Mouse (Mus musculus): ENCODE results near the gene St6galnac3. TPM values are rescaled to one million over a fixed set of nuclear protein-coding genes. Genes with fewer than 3 reads are reported as not detected.

Gene St6galnac3
- total and polyA plus RNA-seq, 3 experiments = 2.2 to 5.2 (median 4.9) TPM

GRCm38 (mm10) chr3:153641805-153642204, 83.2 kb downstream of the St6galnac3 start:
- intact Hi-C loops (cut with DNase I) = no loop called here
- WGBS = 86% methylated on average over 5 of the region's 5 CpGs
- DNase-seq = no peak
- Histone ChIP-seq H3K36me3 (ENCODE audit: control insufficient read depth, insufficient read depth, low read length) (no peaks in the 10 kb centered on the region), H3K79me2 (replicated peaks; ENCODE audit: control insufficient read depth, insufficient read depth, low read length) (no peaks in the 10 kb centered on the region; the same call in 1 of the 2 replicates), H3K27ac (no peak overlapping the region), H3K4me3 (no peak overlapping the region), H3K9ac (ENCODE audit: low read depth, low read length) (no peak overlapping the region), H3K4me1 (ENCODE audit: control insufficient read depth, insufficient read depth, low read length) (no peaks in the 10 kb centered on the region), H3K27me3 (ENCODE audit: control insufficient read depth, insufficient read depth, low read length) (no peaks in the 10 kb centered on the region)
- TF ChIP-seq EP300 (IDR thresholded peaks at IDR 0.05; ENCODE audit: insufficient read depth, low read depth, low read length) (no peak), POLR2A (IDR thresholded peaks at IDR 0.05; ENCODE audit: insufficient read depth, low read depth, low read length) (no peak)

- H3K9ac ChIP-seq (ENCODE audit: low read depth, low read length) = no peak overlapping the region
- H3K4me3 ChIP-seq = no peak overlapping the region
- WGBS = 67% methylated on average over 1 of the region's 1 CpGs
- intact Hi-C loops (cut with DNase I) = no loop called here
- H3K27ac ChIP-seq = no peak overlapping the region
- peaks cover 1% of the 10 kb centered on the region; the same call in 1 of the 2 replicates for H3K4me1 ChIP-seq (ENCODE audit: control insufficient read depth, insufficient read depth, low read length)
- no peak for TF ChIP-seq POLR2A (IDR thresholded peaks at IDR 0.05; ENCODE audit: insufficient read depth, low read depth, low read length)
- TF ChIP-seq CTCF (IDR thresholded peaks at IDR 0.05) = no peak
- no peak for TF ChIP-seq EP300 (IDR thresholded peaks at IDR 0.05; ENCODE audit: insufficient read depth, low read depth, low read length)
- no peak for DNase-seq
- no peaks in the 10 kb centered on the region for H3K27me3 ChIP-seq (ENCODE audit: control insufficient read depth, insufficient read depth, low read length)
- no peaks in the 10 kb centered on the region; the same call in 1 of the 2 replicates for H3K79me2 ChIP-seq (replicated peaks; ENCODE audit: control insufficient read depth, insufficient read depth, low read length)
- no peaks in the 10 kb centered on the region for H3K36me3 ChIP-seq (ENCODE audit: control insufficient read depth, insufficient read depth, low read length)
Measured at GRCm38 (mm10) chr3:153637336-153637735, 87.6 kb downstream of the St6galnac3 start.

- H3K79me2 ChIP-seq (replicated peaks; ENCODE audit: control insufficient read depth, insufficient read depth, low read length) = no peaks in the 10 kb centered on the region; the same call in 1 of the 2 replicates
- H3K4me1 ChIP-seq (ENCODE audit: control insufficient read depth, insufficient read depth, low read length) = peaks cover 3% of the 10 kb centered on the region; the same call in 1 of the 2 replicates
- H3K27me3 ChIP-seq (ENCODE audit: control insufficient read depth, insufficient read depth, low read length) = no peaks in the 10 kb centered on the region
- WGBS = 57% methylated on average over 7 of the region's 7 CpGs
- intact Hi-C loops (cut with DNase I) = no loop called here
- no peak for DNase-seq
- H3K4me3 ChIP-seq = no peak overlapping the region
- TF ChIP-seq CTCF (IDR thresholded peaks at IDR 0.05) (no peak), POLR2A (IDR thresholded peaks at IDR 0.05; ENCODE audit: insufficient read depth, low read depth, low read length) (no peak), EP300 (IDR thresholded peaks at IDR 0.05; ENCODE audit: insufficient read depth, low read depth, low read length) (no peak)
- no peaks in the 10 kb centered on the region for H3K36me3 ChIP-seq (ENCODE audit: control insufficient read depth, insufficient read depth, low read length)
- H3K27ac ChIP-seq = no peak overlapping the region
- no peak overlapping the region for H3K9ac ChIP-seq (ENCODE audit: low read depth, low read length)
Measured at GRCm38 (mm10) chr3:153636804-153637153, 88.2 kb downstream of the St6galnac3 start.

GRCm38 (mm10) chr3:153636094-153636803, 88.7 kb downstream of the St6galnac3 start:
- no peak overlapping the region for H3K27ac ChIP-seq
- TF ChIP-seq EP300 (IDR thresholded peaks at IDR 0.05; ENCODE audit: insufficient read depth, low read depth, low read length) = no peak
- intact Hi-C loops (cut with DNase I) = no loop called here

GRCm38 (mm10) chr3:153631988-153632672, 92.8 kb downstream of the St6galnac3 start:
- H3K4me1 ChIP-seq (ENCODE audit: control insufficient read depth, insufficient read depth, low read length) = peaks cover 4% of the 10 kb centered on the region; the same call in 1 of the 2 replicates
- H3K9ac ChIP-seq (ENCODE audit: low read depth, low read length) = no peak overlapping the region
- H3K36me3 ChIP-seq (ENCODE audit: control insufficient read depth, insufficient read depth, low read length) = no peaks in the 10 kb centered on the region
- H3K79me2 ChIP-seq (replicated peaks; ENCODE audit: control insufficient read depth, insufficient read depth, low read length) = no peaks in the 10 kb centered on the region
- DNase-seq = no peak
- H3K27ac ChIP-seq = no peak overlapping the region
- TF ChIP-seq CTCF (IDR thresholded peaks at IDR 0.05) (no peak), POLR2A (IDR thresholded peaks at IDR 0.05; ENCODE audit: insufficient read depth, low read depth, low read length) (no peak), EP300 (IDR thresholded peaks at IDR 0.05; ENCODE audit: insufficient read depth, low read depth, low read length) (no peak)
- H3K4me3 ChIP-seq = no peak overlapping the region
- 43% methylated on average over 10 of the region's 10 CpGs for WGBS
- no peaks in the 10 kb centered on the region for H3K27me3 ChIP-seq (ENCODE audit: control insufficient read depth, insufficient read depth, low read length)
- intact Hi-C loops (cut with DNase I) = no loop called here

More at GRCm38 (mm10) chr3:153636094-153636803, 88.7 kb downstream of the St6galnac3 start:
- no peak for DNase-seq
- H3K4me3 ChIP-seq = no peak overlapping the region
- H3K9ac ChIP-seq (ENCODE audit: low read depth, low read length) = no peak overlapping the region
- 37% methylated on average over 2 of the region's 2 CpGs for WGBS
- H3K27me3 ChIP-seq (ENCODE audit: control insufficient read depth, insufficient read depth, low read length) = no peaks in the 10 kb centered on the region
- H3K36me3 ChIP-seq (ENCODE audit: control insufficient read depth, insufficient read depth, low read length) = no peaks in the 10 kb centered on the region
- no peaks in the 10 kb centered on the region; the same call in 1 of the 2 replicates for H3K79me2 ChIP-seq (replicated peaks; ENCODE audit: control insufficient read depth, insufficient read depth, low read length)
- H3K4me1 ChIP-seq (ENCODE audit: control insufficient read depth, insufficient read depth, low read length) = peaks cover 4% of the 10 kb centered on the region; the same call in 1 of the 2 replicates

- no peak overlapping the region for H3K4me3 ChIP-seq
- H3K36me3 ChIP-seq (ENCODE audit: control insufficient read depth, insufficient read depth, low read length) = no peaks in the 10 kb centered on the region
- 80% methylated on average over 5 of the region's 5 CpGs for WGBS
- DNase-seq = no peak
- no peaks in the 10 kb centered on the region for H3K79me2 ChIP-seq (replicated peaks; ENCODE audit: control insufficient read depth, insufficient read depth, low read length)
- intact Hi-C loops (cut with DNase I) = no loop called here
- no peak overlapping the region for H3K9ac ChIP-seq (ENCODE audit: low read depth, low read length)
- TF ChIP-seq EP300 (IDR thresholded peaks at IDR 0.05; ENCODE audit: insufficient read depth, low read depth, low read length) = no peak
- no peak for TF ChIP-seq POLR2A (IDR thresholded peaks at IDR 0.05; ENCODE audit: insufficient read depth, low read depth, low read length)
- TF ChIP-seq CTCF (IDR thresholded peaks at IDR 0.05) = no peak
- no peaks in the 10 kb centered on the region for H3K4me1 ChIP-seq (ENCODE audit: control insufficient read depth, insufficient read depth, low read length)
- no peak overlapping the region for H3K27ac ChIP-seq
- H3K27me3 ChIP-seq (ENCODE audit: control insufficient read depth, insufficient read depth, low read length) = no peaks in the 10 kb centered on the region
Measured at GRCm38 (mm10) chr3:153626237-153626636, 98.7 kb downstream of the St6galnac3 start.
